Mouse (Mus musculus) ovary, adult 2 months (tissue): ENCODE data around the gene Gm21586. TPM values are rescaled to one million over a fixed set of nuclear protein-coding genes. Genes with fewer than 3 reads are reported as not detected.

Source experiments
- polyA plus RNA-seq: library from polyadenylated mRNA; depleted of rRNA; stranded (reverse); fragments of >200 nt; gene quantifications from 2 replicates; pipeline ENCODE4 v1.2.3, GENCODE M21; 2012; rRNA removed

The Gm21586 gene
- polyA plus RNA-seq, result not detected in 2 replicates

DNA sequence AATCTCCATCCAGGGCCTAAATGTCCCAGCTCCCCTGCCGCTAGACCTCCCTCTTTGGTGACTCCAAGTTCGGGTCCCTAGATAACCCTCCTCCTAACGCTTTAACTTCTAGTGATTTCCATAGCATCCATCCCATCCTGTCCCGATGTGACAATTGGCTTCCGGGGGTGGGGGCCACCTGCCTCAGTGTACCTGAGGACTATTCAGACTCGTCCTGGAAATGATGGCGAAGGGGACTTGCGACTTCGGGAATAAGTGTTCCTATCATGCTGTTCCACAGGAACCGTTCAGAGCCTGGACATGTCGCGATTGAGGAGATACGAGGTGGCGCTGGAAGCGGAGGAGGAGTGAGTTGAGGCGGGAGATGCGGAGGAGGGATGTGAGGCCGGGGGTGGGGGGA is at the start of gene Gm21586:
Gene Gm21586, plus strand, starts transcription at position 301 of the 400 bp plus-strand sequence.

DNA sequence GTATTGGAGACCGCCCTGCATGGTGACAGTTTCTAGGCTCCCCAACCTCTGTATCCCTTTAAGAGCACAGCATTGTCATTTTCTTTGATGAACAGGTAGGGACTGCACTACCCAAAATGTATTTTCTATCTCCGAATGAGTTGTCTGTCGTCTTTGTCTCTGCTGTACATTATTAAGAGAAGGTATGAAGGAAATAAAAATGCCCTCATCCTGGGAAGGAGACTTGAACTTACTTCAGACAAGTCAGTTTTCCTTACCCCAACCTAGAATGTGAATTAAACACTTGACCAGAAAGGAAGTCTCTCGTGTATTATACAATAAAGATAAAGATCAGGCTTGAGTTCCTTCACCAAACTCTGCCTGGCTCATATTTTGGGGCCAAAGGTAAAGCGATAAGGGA is 27.3 kb downstream of the Gm21586 start, which contains the start of gene Gm2163:
Gene Gm2163, plus strand, starts transcription at position 301 of the 400 bp plus-strand sequence.

Other genes starting within 250 kb of the Gm21586 start
- not detected in 2 replicates for gene Gm10600, start 198.7 kb upstream of the Gm21586 start, polyA plus RNA-seq
- gene Ccl21b, start 183.6 kb upstream of the Gm21586 start, polyA plus RNA-seq, result not detected in 2 replicates
- gene Gm21953, start 145.1 kb upstream of the Gm21586 start, polyA plus RNA-seq, result not detected in 2 replicates
- gene Fam205a3, start 121.0 kb upstream of the Gm21586 start, polyA plus RNA-seq, result not detected in 2 replicates
- 0.12 and 0.13 TPM in 2 replicates for gene Gm2163, start 27.4 kb downstream of the Gm21586 start, polyA plus RNA-seq
- not detected in 2 replicates for gene Fam205a2, start 88.8 kb downstream of the Gm21586 start, polyA plus RNA-seq
- not detected in 2 replicates for gene Gm10591, start 172.8 kb downstream of the Gm21586 start, polyA plus RNA-seq
- gene Gm2564, start 190.3 kb downstream of the Gm21586 start, polyA plus RNA-seq, result 1.9 TPM in 2 replicates
- gene Ccl27b, start 215.9 kb downstream of the Gm21586 start, polyA plus RNA-seq, result not detected in 2 replicates
- gene Il11ra2, start 222.5 kb downstream of the Gm21586 start, polyA plus RNA-seq, result 0.64 and 0.77 TPM in 2 replicates